12 mouse cellular contexts compared by ENCODE assay signal in genomic region chr11:31717926-31718735, GRCm38 (mm10). TPM values are rescaled to one million over a fixed set of nuclear protein-coding genes. Genes with fewer than 3 reads are reported as not detected.
DNase-seq lines count a peak whose midpoint lies in the region; ATAC-seq lines count a peak whose summit lies in the region.
"Had no signal": no experiment of that assay in that cellular context is flagged by ENCODE, and none has a peak within 500 bp of the region (broad histone marks: within the 10 kb centered on the region; RNA-seq: fewer than 3 reads in every experiment).

No protein-coding gene starts in this region.

- intact Hi-C loops in heart, postnatal 25 days (cut with DNase I) = loop anchor here (5.0 kb wide), 1 partner anchor 64 kb away; no protein-coding TSS in a partner anchor
- intact Hi-C loops in left cerebral cortex, postnatal 25 days (cut with DNase I) = no loop called here

- no peak overlapping the region for H3K4me3 ChIP-seq in heart, embryonic 13.5 days
- no peak overlapping the region for H3K4me3 ChIP-seq in limb, embryonic 10.5 days
- H3K4me3 ChIP-seq: limb, embryonic 12.5 days had no signal

- whole genome bisulfite sequencing in heart, embryonic 13.5 days = 30% methylated on average over 4 of the region's 4 CpGs
- WGBS in limb, embryonic 10.5 days = 73% methylated on average over 4 of the region's 4 CpGs

- H3K9ac ChIP-seq in heart, embryonic 13.5 days = peak overlapping the region; percentile 64
- H3K9ac ChIP-seq: limb, embryonic 12.5 days had no signal

- peak; percentile 53 to 60 for DNase-seq in heart, adult 18-20 months
- no peak for DNase-seq in heart, postnatal 25 days (ENCODE audit: low spot score)
- peak; percentile 16 for DNase-seq in 3134 (ENCODE audit: extremely low read depth, insufficient read length, low spot score)
- peak; percentile 88 for DNase-seq in adrenal gland, adult 2 months
- no peak for DNase-seq in left cerebral cortex, postnatal 25 days (ENCODE audit: low spot score in 2 of 2)
- DNase-seq in thymus, postnatal 36 days = no peak
- DNase-seq in limb, embryonic 10.5 days (ENCODE audit: low spot score) = no peak
- DNase-seq: cerebellum, adult 2 months; right cerebral cortex, postnatal 4 days; thymus, adult 18-20 months had no signal

- H3K27ac ChIP-seq in heart, embryonic 13.5 days (replicated peaks) = peak overlapping the region; percentile 82
- no peak overlapping the region for H3K27ac ChIP-seq in limb, embryonic 10.5 days
- H3K27ac ChIP-seq: limb, embryonic 12.5 days had no signal

- no peaks in the 10 kb centered on the region for H3K9me3 ChIP-seq in heart, embryonic 13.5 days
- H3K9me3 ChIP-seq in limb, embryonic 10.5 days (replicated peaks) = no peaks in the 10 kb centered on the region
- H3K9me3 ChIP-seq: limb, embryonic 12.5 days had no signal

- ATAC-seq in heart, embryonic 13.5 days (ENCODE audit: extremely low read depth, insufficient number of reproducible peaks, low FRiP score, low TSS enrichment) = no peak

- peak overlapping the region; percentile 20; the same call in 1 of the 2 replicates for H3K4me2 ChIP-seq in heart, embryonic 13.5 days
- H3K4me2 ChIP-seq: limb, embryonic 12.5 days had no signal

- H3K27me3 ChIP-seq in heart, embryonic 13.5 days (replicated peaks) = no peaks in the 10 kb centered on the region
- no peaks in the 10 kb centered on the region for H3K27me3 ChIP-seq in limb, embryonic 10.5 days (ENCODE audit: low read depth, poor library complexity, severe bottlenecking)

- H3K4me1 ChIP-seq in heart, embryonic 13.5 days = peaks cover 45% of the 10 kb centered on the region
- H3K4me1 ChIP-seq in limb, embryonic 10.5 days = no peaks in the 10 kb centered on the region

- no peaks in the 10 kb centered on the region for H3K36me3 ChIP-seq in heart, embryonic 13.5 days
- no peaks in the 10 kb centered on the region for H3K36me3 ChIP-seq in limb, embryonic 10.5 days
- H3K36me3 ChIP-seq: limb, embryonic 12.5 days had no signal

RNA-seq across cellular contexts. Expression of gene Bod1, which starts 46.4 kb away (rescaled TPM):
- total RNA-seq in heart, adult 18-20 months (2021) = 100 to 1,000 TPM; 134 to 154 TPM
- total RNA-seq in heart, postnatal 25 days (2021) = 100 to 1,000 TPM; 115 to 121 TPM
- total RNA-seq in adrenal gland, adult 2 months (2021) = 10 to 100 TPM; 53.6 to 63.5 TPM
- 29.4 and 125 TPM in 2 replicates for polyA plus RNA-seq in adrenal gland, adult 2 months (2012; rRNA removed)
- 68.0 and 75.9 TPM in 2 replicates for polyA plus RNA-seq in heart, embryonic 13.5 days (2015; fragmentation: Nextera tagmentation; extraction: Ambion mirVana)
- 10 to 100 TPM; 94.2 to 95.8 TPM for total RNA-seq in left cerebral cortex, postnatal 25 days (2021)
- 108 and 118 TPM in 2 replicates for polyA plus RNA-seq in limb, embryonic 10.5 days (2016; fragmentation: Nextera tagmentation; extraction: Ambion mirVana)

Comparison
In these comparisons a context has a peak if more than half of its experiments do, and no peak if none do; other contexts are left out.
1. DNase-seq: peak in heart, adult 18-20 months (2 of 2), 3134 (single experiment) and adrenal gland, adult 2 months (single experiment); none in heart, postnatal 25 days (single experiment), left cerebral cortex, postnatal 25 days (0 of 2), thymus, postnatal 36 days (0 of 2) and limb, embryonic 10.5 days (single experiment).